8 mouse cellular contexts compared by ENCODE assay signal in genomic region chr14:46398091-46398695, GRCm38 (mm10). TPM values are rescaled to one million over a fixed set of nuclear protein-coding genes. Genes with fewer than 3 reads are reported as not detected.
DNase-seq lines count a peak whose midpoint lies in the region; ATAC-seq lines count a peak whose summit lies in the region.

No protein-coding gene starts in this region.

- peak; percentile 65 for DNase-seq in ES-CJ7 (ENCODE audit: low read depth, low spot score)
- DNase-seq in forebrain, embryonic 10.5 days (ENCODE audit: extremely low spot score, low spot score) = no peak
- DNase-seq in lung, postnatal 10 days = peak; percentile 36
- DNase-seq in urinary bladder, postnatal 36 days (ENCODE audit: low spot score in 2 of 2) = peak; percentile 58 to 75
- no peak for DNase-seq in spleen, postnatal 4 days (ENCODE audit: low spot score in 2 of 2)
- DNase-seq in thymus, postnatal 36 days = no peak
- no peak for DNase-seq in c-Kit-positive CD71-positive TER-119-positive erythroid progenitor cells, embryonic 14.5 days (ENCODE audit: low spot score)

- peak overlapping the region; percentile 23; the same call in 1 of the 2 replicates for H3K9ac ChIP-seq in kidney, embryonic 14.5 days (ENCODE audit: low read depth, low read length)

- H3K27me3 ChIP-seq in forebrain, embryonic 10.5 days (ENCODE audit: poor library complexity, severe bottlenecking) = peaks cover 64% of the 10 kb centered on the region
- peaks cover 24% of the 10 kb centered on the region for H3K27me3 ChIP-seq in kidney, embryonic 14.5 days (ENCODE audit: control insufficient read depth, insufficient read depth, low read length)

- H3K4me1 ChIP-seq in forebrain, embryonic 10.5 days = peaks cover 14% of the 10 kb centered on the region
- peaks cover 6% of the 10 kb centered on the region; the same call in 1 of the 2 replicates for H3K4me1 ChIP-seq in kidney, embryonic 14.5 days (ENCODE audit: control insufficient read depth, insufficient read depth, low read length)

- H3K4me3 ChIP-seq in forebrain, embryonic 10.5 days = peak overlapping the region; percentile 44
- peak overlapping the region; percentile 32 for H3K4me3 ChIP-seq in kidney, embryonic 14.5 days (ENCODE audit: low read length)

- 0 out of 2 replicates have a peak, but pooled peaks have one; percentile 35 for ATAC-seq in kidney, embryonic 14.5 days (ENCODE audit: low FRiP score, low TSS enrichment)

- no peaks in the 10 kb centered on the region for H3K36me3 ChIP-seq in forebrain, embryonic 10.5 days (replicated peaks)
- no peaks in the 10 kb centered on the region for H3K36me3 ChIP-seq in kidney, embryonic 14.5 days (ENCODE audit: control insufficient read depth, insufficient read depth, low read length)

- peak overlapping the region; percentile 47 for H3K4me2 ChIP-seq in kidney, embryonic 14.5 days (replicated peaks; ENCODE audit: low read depth, low read length)

- no peak overlapping the region for H3K27ac ChIP-seq in forebrain, embryonic 10.5 days
- no peak overlapping the region for H3K27ac ChIP-seq in kidney, embryonic 14.5 days (ENCODE audit: low read depth, low read length)

- 1% methylated on average over 27 of the region's 27 CpGs for WGBS in forebrain, embryonic 10.5 days
- WGBS in kidney, embryonic 14.5 days = 3% methylated on average over 27 of the region's 27 CpGs

- no peaks in the 10 kb centered on the region for H3K9me3 ChIP-seq in forebrain, embryonic 10.5 days
- no peaks in the 10 kb centered on the region for H3K9me3 ChIP-seq in kidney, embryonic 14.5 days (ENCODE audit: control insufficient read depth, low read length)

RNA-seq across cellular contexts. Expression of gene Bmp4, which starts 7.7 kb away (rescaled TPM):
- polyA plus RNA-seq in forebrain, embryonic 10.5 days (2016; fragmentation: Nextera tagmentation; extraction: Ambion mirVana) = 22.7 and 25.5 TPM in 2 replicates
- 23.7 and 31.5 TPM in 2 replicates for polyA plus RNA-seq in kidney, embryonic 14.5 days (2014; fragmentation: Nextera tagmentation; extraction: Ambion mirVana)

RNA-seq across cellular contexts. Expression of gene Gm15217, which starts 19.0 kb away (rescaled TPM):
- polyA plus RNA-seq in forebrain, embryonic 10.5 days (2016; fragmentation: Nextera tagmentation; extraction: Ambion mirVana) = 0.20 TPM in 1 of 2 replicates, not detected in the other
- not detected in 2 replicates for polyA plus RNA-seq in kidney, embryonic 14.5 days (2014; fragmentation: Nextera tagmentation; extraction: Ambion mirVana)

Comparison
In these comparisons a context has a peak if more than half of its experiments do, and no peak if none do; other contexts are left out.
1. DNase-seq: peak in ES-CJ7 (single experiment), lung, postnatal 10 days (single experiment) and urinary bladder, postnatal 36 days (2 of 2); none in forebrain, embryonic 10.5 days (single experiment), spleen, postnatal 4 days (0 of 2), thymus, postnatal 36 days (0 of 2) and c-Kit-positive CD71-positive TER-119-positive erythroid progenitor cells, embryonic 14.5 days (single experiment).